Mouse (Mus musculus) liver, adult 2 months (tissue): Measurements from ENCODE around the gene Tmeff1. TPM values are rescaled to one million over a fixed set of nuclear protein-coding genes. Genes with fewer than 3 reads are reported as not detected.

ENCODE experiments used
- DNase-seq: peaks from one replicate; pipeline ENCODE4 v3.0.0-alpha.2; 2011; ENCODE audit warnings: low read depth, low spot score; ENCODE audit errors: extremely low read depth
- H3K27ac ChIP-seq: fragments of 200-500 bp; replicated peaks from 2 replicates; pipeline ENCODE4 v1.5.1; 2012; ENCODE audit warnings: low read depth, mild to moderate bottlenecking, control low read depth, inconsistent platforms, low read length; ENCODE audit not compliant: insufficient read depth
- H3K27me3 ChIP-seq: fragments of 200-500 bp; 2 replicates; pipeline ENCODE4 v1.6.1; 2012; ENCODE audit warnings: mild to moderate bottlenecking, moderate library complexity, low read length, inconsistent platforms; ENCODE audit not compliant: control insufficient read depth, insufficient read depth
- H3K36me3 ChIP-seq: fragments of 200-500 bp; 2 replicates; pipeline ENCODE4 v1.6.1; 2012; ENCODE audit warnings: low read length, inconsistent platforms; ENCODE audit not compliant: control insufficient read depth, insufficient read depth
- H3K4me1 ChIP-seq: fragments of 200-500 bp; 2 replicates; pipeline ENCODE4 v1.6.1; 2011; ENCODE audit warnings: low read length; ENCODE audit not compliant: control insufficient read depth, insufficient read depth
- H3K4me3 ChIP-seq: fragments of 200-500 bp; 2 replicates; pipeline ENCODE4 v1.5.1; 2011; ENCODE audit warnings: low read depth, mild to moderate bottlenecking, control low read depth, low read length, moderate library complexity; ENCODE audit not compliant: insufficient read depth
- H3K79me2 ChIP-seq: fragments of 200-500 bp; 2 replicates; pipeline ENCODE4 v1.6.1; 2012; ENCODE audit warnings: inconsistent platforms, mild to moderate bottlenecking, low read length, moderate library complexity; ENCODE audit not compliant: control insufficient read depth, insufficient read depth
- H3K9ac ChIP-seq: fragments of 200-500 bp; 2 replicates; pipeline ENCODE4 v1.6.1; 2012; ENCODE audit warnings: low read depth, mild to moderate bottlenecking, control low read depth, inconsistent platforms, low read length
- CTCF ChIP-seq: fragments of 200-500 bp; IDR thresholded peaks from 2 replicates; pipeline ENCODE4 v1.5.1; 2011; ENCODE audit warnings: low read depth, low read length, control low read depth
- POLR2A ChIP-seq: fragments of 200-500 bp; IDR thresholded peaks from 2 replicates; pipeline ENCODE4 v1.6.1; 2011; ENCODE audit warnings: low read length, control low read depth; ENCODE audit not compliant: insufficient read depth; ENCODE audit errors: extremely low read depth
- WGBS: fragments of 180-500 bp; shearing (Covaris S2); methylation state at CpG from one replicate; pipeline ENCODE4 v1.1.7; 2018; 5-methylcytosine and 5-hydroxymethylcytosine counted together
- polyA plus RNA-seq: library from polyadenylated mRNA; depleted of rRNA; stranded (reverse); fragments of >200 nt; gene quantifications from 2 replicates; pipeline ENCODE4 v1.2.3, GENCODE M21; 2012
- total RNA-seq: library from RNA; depleted of rRNA; stranded (reverse); fragments of >200 nt; gene quantifications from 2 replicates; pipeline ENCODE4 v1.2.3, GENCODE M21; 2014

The Tmeff1 gene
- total and polyA plus RNA-seq, 2 experiments: 0.09 TPM; not detected in 1

DNA sequence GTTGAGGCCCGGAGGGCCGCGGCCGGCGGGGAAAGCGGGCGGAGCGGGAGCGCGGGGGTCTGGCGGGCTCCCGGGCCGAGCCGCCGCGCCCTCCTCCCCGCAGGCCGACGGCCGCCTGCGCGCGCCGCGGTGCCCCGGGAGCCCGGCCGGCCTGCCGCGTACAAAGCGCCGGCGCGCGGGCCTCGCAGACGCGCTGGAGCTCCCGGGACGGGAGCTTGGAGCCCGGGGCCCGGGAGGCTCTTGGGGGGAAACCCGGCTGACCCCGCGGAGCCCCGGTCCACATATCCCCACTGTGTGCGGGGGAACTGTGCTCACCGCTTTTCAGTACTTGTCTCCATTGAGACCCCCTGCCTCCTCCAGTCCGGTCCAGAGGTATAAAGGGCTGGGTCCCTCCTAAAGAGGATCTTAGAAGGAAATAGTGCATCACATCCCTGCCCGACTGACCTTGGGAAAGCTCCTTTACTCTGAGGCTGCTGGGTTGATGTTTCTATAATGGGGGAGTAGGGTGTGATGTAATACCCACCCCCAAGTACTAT, 44.3 kb upstream of the Tmeff1 start:
- H3K27ac ChIP-seq: no peak overlapping the region
- H3K4me1 ChIP-seq: no peaks in the 10 kb centered on the region
- no peak for DNase-seq
- peak overlapping the region; percentile 56 for H3K4me3 ChIP-seq
- TF ChIP-seq CTCF: no peak
- no peak for TF ChIP-seq POLR2A
- WGBS: 5% methylated on average over 49 of the region's 50 CpGs
- H3K36me3 ChIP-seq: no peaks in the 10 kb centered on the region
- no peaks in the 10 kb centered on the region for H3K79me2 ChIP-seq
- 0 out of 2 replicates have a peak, but pooled peaks cover 2% of the 10 kb centered on the region for H3K27me3 ChIP-seq
- peak overlapping the region; percentile 49 for H3K9ac ChIP-seq

- H3K27ac ChIP-seq: no peak overlapping the region
- H3K9ac ChIP-seq: peak overlapping the region; percentile 40; the same call in 1 of the 2 replicates
- 0 out of 2 replicates have a peak overlapping the region, but pooled peaks have one; percentile 1 for H3K4me3 ChIP-seq
- H3K27me3 ChIP-seq: 0 out of 2 replicates have a peak, but pooled peaks cover 2% of the 10 kb centered on the region
- H3K79me2 ChIP-seq: no peaks in the 10 kb centered on the region
- no peak for TF ChIP-seq CTCF
- TF ChIP-seq POLR2A: no peak
- no peaks in the 10 kb centered on the region for H3K36me3 ChIP-seq
- no peaks in the 10 kb centered on the region for H3K4me1 ChIP-seq
- 67% methylated on average over 15 of the region's 15 CpGs for WGBS
- DNase-seq: no peak
Measured at GRCm38 (mm10) chr4:48541526-48542250, 43.3 kb upstream of the Tmeff1 start.

DNA sequence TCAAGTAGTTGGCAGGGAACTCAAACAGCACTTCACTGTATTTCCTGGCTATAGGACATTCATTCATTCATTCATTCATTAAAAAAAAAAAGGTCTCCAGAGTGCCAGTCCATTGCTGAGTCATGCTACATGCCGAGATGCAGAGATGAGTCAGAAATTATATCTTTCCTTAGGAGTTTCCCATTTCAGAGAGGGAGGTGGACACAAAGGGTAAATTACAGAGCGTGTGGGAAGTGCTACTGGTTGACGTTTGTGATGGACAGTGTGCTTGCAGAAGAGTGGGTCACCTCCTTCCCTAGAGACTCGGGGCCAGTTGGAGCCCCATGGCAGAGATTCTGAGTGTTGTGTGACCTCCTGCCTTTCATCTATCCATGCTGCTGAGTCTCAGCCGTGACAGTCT, 42.6 kb upstream of the Tmeff1 start:
- 0 out of 2 replicates have a peak, but pooled peaks cover 2% of the 10 kb centered on the region for H3K27me3 ChIP-seq
- no peak for DNase-seq
- H3K9ac ChIP-seq: no peak overlapping the region
- no peak overlapping the region for H3K4me3 ChIP-seq
- no peak overlapping the region for H3K27ac ChIP-seq
- H3K79me2 ChIP-seq: no peaks in the 10 kb centered on the region
- TF ChIP-seq POLR2A: no peak
- TF ChIP-seq CTCF: no peak
- H3K36me3 ChIP-seq: no peaks in the 10 kb centered on the region
- no peaks in the 10 kb centered on the region for H3K4me1 ChIP-seq
- 50% methylated on average over 5 of the region's 5 CpGs for WGBS

- Histone ChIP-seq H3K27me3 (0 out of 2 replicates have a peak, but pooled peaks cover 2% of the 10 kb centered on the region), H3K36me3 (no peaks in the 10 kb centered on the region), H3K27ac (no peak overlapping the region), H3K4me1 (no peaks in the 10 kb centered on the region), H3K4me3 (no peak overlapping the region), H3K9ac (no peak overlapping the region), H3K79me2 (no peaks in the 10 kb centered on the region)
- DNase-seq: no peak
- no peak for TF ChIP-seq POLR2A
- no peak for TF ChIP-seq CTCF
- WGBS: 55% methylated on average over 6 of the region's 6 CpGs
Measured at GRCm38 (mm10) chr4:48543071-48543865, 41.7 kb upstream of the Tmeff1 start.

- no peaks in the 10 kb centered on the region for H3K36me3 ChIP-seq
- no peaks in the 10 kb centered on the region for H3K4me1 ChIP-seq
- H3K79me2 ChIP-seq: no peaks in the 10 kb centered on the region
- no peak overlapping the region for H3K4me3 ChIP-seq
- 94% methylated on average over 8 of the region's 8 CpGs for WGBS
- no peak overlapping the region for H3K9ac ChIP-seq
- TF ChIP-seq POLR2A (no peak), CTCF (no peak)
- no peak for DNase-seq
- H3K27ac ChIP-seq: no peak overlapping the region
- H3K27me3 ChIP-seq: 0 out of 2 replicates have a peak, but pooled peaks cover 2% of the 10 kb centered on the region
Measured at GRCm38 (mm10) chr4:48544141-48544540, 40.8 kb upstream of the Tmeff1 start.
